Mouse (Mus musculus): Measurements from ENCODE around the gene Phf24. TPM values are rescaled to one million over a fixed set of nuclear protein-coding genes. Genes with fewer than 3 reads are reported as not detected.

The Phf24 gene
- total and polyA plus RNA-seq, 3 experiments: 0.31 to 0.92 TPM; not detected in 1

DNA sequence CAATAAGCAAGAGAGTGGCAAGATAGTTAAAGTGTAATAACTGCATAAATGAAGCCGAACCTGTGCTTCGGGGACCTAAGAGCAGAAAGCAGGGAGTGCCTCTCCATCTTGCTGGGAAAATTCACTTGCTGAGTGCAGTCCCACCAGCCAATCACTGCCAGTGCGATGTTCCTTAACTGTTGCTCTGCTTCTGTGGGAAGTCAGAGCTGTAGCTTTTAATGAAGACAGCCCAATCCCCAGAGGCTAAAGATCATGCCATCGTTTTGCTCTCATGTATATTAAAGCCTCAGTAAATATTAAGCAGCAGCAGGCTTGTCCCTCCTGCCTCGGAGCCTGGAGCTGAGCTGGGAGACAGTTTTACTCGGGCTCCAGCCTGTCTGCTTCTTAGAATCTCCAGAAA, 5.6 kb downstream of the Phf24 start:
- Histone ChIP-seq H3K79me2 (ENCODE audit: control insufficient read depth, insufficient read depth, low read length, poor library complexity) (no peaks in the 10 kb centered on the region), H3K4me1 (ENCODE audit: control insufficient read depth in 1 of 2, insufficient read depth in 2 of 2, low read length in 2 of 2) (no peaks in the 10 kb centered on the region), H3K9ac (ENCODE audit: control insufficient read depth, low read depth, low read length, poor library complexity, severe bottlenecking) (no peak overlapping the region), H3K4me3 (ENCODE audit: control insufficient read depth in 1 of 2, insufficient read depth in 1 of 2, low read depth in 2 of 2, low read length in 2 of 2) (no peak overlapping the region), H3K36me3 (ENCODE audit: control insufficient read depth in 1 of 2, insufficient read depth in 2 of 2, low read length in 2 of 2) (no peaks in the 10 kb centered on the region), H3K27ac (ENCODE audit: control insufficient read depth, low read depth, low read length) (no peak overlapping the region), H3K9me3 (replicated peaks; ENCODE audit: insufficient read depth, low read length) (no peaks in the 10 kb centered on the region), H3K27me3 (ENCODE audit: control insufficient read depth in 1 of 2, insufficient read depth in 2 of 2, low read length in 2 of 2) (peaks cover 0 to 2% of the 10 kb centered on the region in 2 experiments; a peak in 1 of 4 replicates)
- no peak for TF ChIP-seq POLR2AphosphoS2 (IDR thresholded peaks at IDR 0.05; ENCODE audit: low read length)
- TF ChIP-seq MYC (IDR thresholded peaks at IDR 0.05; ENCODE audit: low read depth, low read length): no peak
- TF ChIP-seq CHD1 (IDR thresholded peaks at IDR 0.05; ENCODE audit: low read depth, low read length): no peak
- no peak for TF ChIP-seq ZMIZ1 (IDR thresholded peaks at IDR 0.05; ENCODE audit: low read depth, low read length)
- no peak for TF ChIP-seq MAX (IDR thresholded peaks at IDR 0.05; ENCODE audit: low read length)
- no peak for TF ChIP-seq ZNF384 (IDR thresholded peaks at IDR 0.05; ENCODE audit: low read depth, low read length)
- no peak for DNase-seq (ENCODE audit: low read depth, low spot score)

DNA sequence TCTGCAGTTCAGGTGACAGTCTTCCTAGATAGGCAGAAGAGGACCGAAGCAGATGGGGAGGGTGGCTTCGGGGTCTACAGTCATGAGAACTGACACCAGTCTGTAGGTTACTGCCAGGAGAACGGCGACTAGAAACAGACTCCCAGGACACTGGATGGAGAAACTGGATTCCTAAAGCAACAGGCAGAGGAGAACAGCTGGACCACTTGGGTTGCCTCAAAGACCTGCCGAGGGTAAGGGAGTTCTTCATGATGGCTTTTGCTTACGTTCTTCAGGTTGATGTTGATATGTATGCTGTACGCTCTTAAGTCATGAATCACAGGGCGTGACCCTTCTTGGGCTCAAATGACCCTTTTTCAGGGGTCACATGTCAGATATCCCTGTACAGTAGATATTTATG, 6.0 kb downstream of the Phf24 start:
- no peaks in the 10 kb centered on the region for H3K4me1 ChIP-seq (ENCODE audit: control insufficient read depth in 1 of 2, insufficient read depth in 2 of 2, low read length in 2 of 2)
- DNase-seq (ENCODE audit: low read depth, low spot score): no peak
- H3K9me3 ChIP-seq (replicated peaks; ENCODE audit: insufficient read depth, low read length): no peaks in the 10 kb centered on the region
- no peak for TF ChIP-seq MAZ (IDR thresholded peaks at IDR 0.05; ENCODE audit: low read depth, low read length)
- TF ChIP-seq EP300 (IDR thresholded peaks at IDR 0.05; ENCODE audit: low read depth in 1 of 2, low read length in 2 of 2): no peak
- TF ChIP-seq ELF1 (IDR thresholded peaks at IDR 0.05; ENCODE audit: low read depth, low read length): no peak
- TF ChIP-seq CTCF (IDR thresholded peaks at IDR 0.05 in 2 of 3, conservative IDR thresholded peaks at IDR 0.05 in 1 of 3; ENCODE audit: control insufficient read depth in 1 of 3, insufficient read depth in 1 of 3, low read depth in 2 of 3, low read length in 3 of 3, poor library complexity in 1 of 3, severe bottlenecking in 1 of 3): no peak
- TF ChIP-seq CHD2 (IDR thresholded peaks at IDR 0.05; ENCODE audit: low read length): no peak
- TF ChIP-seq GATA1 (IDR thresholded peaks at IDR 0.05; ENCODE audit: low read depth, low read length): no peak
- TF ChIP-seq MXI1 (IDR thresholded peaks at IDR 0.05; ENCODE audit: low read depth, low read length): no peak
- TF ChIP-seq RCOR1 (IDR thresholded peaks at IDR 0.05; ENCODE audit: low read depth, low read length): no peak
- TF ChIP-seq UBTF (IDR thresholded peaks at IDR 0.05; ENCODE audit: borderline replicate concordance, insufficient read depth, low read depth, low read length): no peak
- no peak for TF ChIP-seq SMC3 (IDR thresholded peaks at IDR 0.05; ENCODE audit: low read depth, low read length)
- TF ChIP-seq HCFC1 (IDR thresholded peaks at IDR 0.05; ENCODE audit: low read depth, low read length): no peak
- TF ChIP-seq NELFE (IDR thresholded peaks at IDR 0.05; ENCODE audit: low read depth, low read length): no peak
- TF ChIP-seq MYC (IDR thresholded peaks at IDR 0.05; ENCODE audit: low read depth, low read length): no peak
- no peak for TF ChIP-seq E2F4 (IDR thresholded peaks at IDR 0.05; ENCODE audit: borderline replicate concordance, low read depth, low read length)
- no peak for TF ChIP-seq POLR2AphosphoS2 (IDR thresholded peaks at IDR 0.05; ENCODE audit: low read length)
- TF ChIP-seq MYB (IDR thresholded peaks at IDR 0.05; ENCODE audit: low read depth, low read length): no peak
- no peak for TF ChIP-seq ZKSCAN1 (IDR thresholded peaks at IDR 0.05; ENCODE audit: low read depth, low read length)
- peaks cover 0 to 2% of the 10 kb centered on the region in 2 experiments; a peak in 1 of 4 replicates for H3K27me3 ChIP-seq (ENCODE audit: control insufficient read depth in 1 of 2, insufficient read depth in 2 of 2, low read length in 2 of 2)
- H3K4me3 ChIP-seq (ENCODE audit: control insufficient read depth in 1 of 2, insufficient read depth in 1 of 2, low read depth in 2 of 2, low read length in 2 of 2): no peak overlapping the region
- H3K9ac ChIP-seq (ENCODE audit: control insufficient read depth, low read depth, low read length, poor library complexity, severe bottlenecking): no peak overlapping the region
- H3K27ac ChIP-seq (ENCODE audit: control insufficient read depth, low read depth, low read length): no peak overlapping the region
- no peaks in the 10 kb centered on the region for H3K79me2 ChIP-seq (ENCODE audit: control insufficient read depth, insufficient read depth, low read length, poor library complexity)
- no peaks in the 10 kb centered on the region for H3K36me3 ChIP-seq (ENCODE audit: control insufficient read depth in 1 of 2, insufficient read depth in 2 of 2, low read length in 2 of 2)

Data from MEL (cell line).